Mouse (Mus musculus): Measurements from ENCODE around the gene Skint9. TPM values are rescaled to one million over a fixed set of nuclear protein-coding genes. Genes with fewer than 3 reads are reported as not detected.
"Not testable (repeated sequence)": the region's sequence is repeated elsewhere in the genome, so short reads cannot be mapped to it uniquely, and the experiment has no call there.

Gene Skint9
- not detected in 2 replicates for polyA plus RNA-seq (2011; ENCODE audit: insufficient read depth, insufficient read length, low replicate concordance, missing spikeins)

DNA sequence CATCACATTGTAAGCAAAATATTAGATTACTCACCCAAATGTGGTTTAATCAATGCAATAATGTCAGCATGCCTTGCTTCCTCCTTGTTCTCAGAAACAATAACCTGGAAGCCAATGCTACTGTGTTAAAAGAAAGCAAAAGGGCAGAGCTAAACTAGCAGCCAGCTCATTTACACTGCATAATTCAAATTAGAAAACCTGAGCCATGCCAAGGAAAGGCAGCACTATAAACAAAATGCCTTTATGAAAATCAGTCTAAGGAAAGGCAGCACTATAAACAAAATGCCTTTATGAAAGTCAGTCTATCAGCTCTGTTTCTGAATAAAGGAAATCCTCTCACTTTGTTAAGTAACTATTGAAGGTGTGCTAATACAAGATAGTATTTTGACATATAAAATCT lies at the start of gene Skint9:
Gene Skint9, minus strand, starts transcription at position 101 of the 400 bp plus-strand sequence.
- no peak within 1 kb of the TSS for H3K27ac ChIP-seq (ENCODE audit: control insufficient read depth, insufficient read depth, low read depth, low read length, poor library complexity)
- H3K4me1 ChIP-seq (ENCODE audit: control insufficient read depth, insufficient read depth, low read length) = no peaks in the 10 kb centered on the region
- H3K4me3 ChIP-seq (replicated peaks; ENCODE audit: control insufficient read depth, low read depth, low read length) = no peak within 1 kb of the TSS
- TF ChIP-seq POLR2A (IDR thresholded peaks at IDR 0.05; ENCODE audit: borderline replicate concordance, control insufficient read depth, low read depth, low read length) (no peak), CTCF (IDR thresholded peaks at IDR 0.05; ENCODE audit: control insufficient read depth, insufficient read depth, low read length) (no peak)

- no peaks in the 10 kb centered on the region for H3K4me1 ChIP-seq (ENCODE audit: control insufficient read depth, insufficient read depth, low read length)
- no peak overlapping the region for H3K4me3 ChIP-seq (replicated peaks; ENCODE audit: control insufficient read depth, low read depth, low read length)
- WGBS = 61% methylated on average over 1 of the region's 1 CpGs
- no peak overlapping the region for H3K27ac ChIP-seq (ENCODE audit: control insufficient read depth, insufficient read depth, low read depth, low read length, poor library complexity)
- TF ChIP-seq POLR2A (IDR thresholded peaks at IDR 0.05; ENCODE audit: borderline replicate concordance, control insufficient read depth, low read depth, low read length) = no peak
Observed at GRCm38 (mm10) chr4:112432685-112433084, 1.1 kb downstream of the Skint9 start.

- Histone ChIP-seq H3K4me1 (ENCODE audit: control insufficient read depth, insufficient read depth, low read length) (no peaks in the 10 kb centered on the region), H3K27ac (ENCODE audit: control insufficient read depth, insufficient read depth, low read depth, low read length, poor library complexity) (no peak overlapping the region), H3K4me3 (replicated peaks; ENCODE audit: control insufficient read depth, low read depth, low read length) (no peak overlapping the region)
- TF ChIP-seq POLR2A (IDR thresholded peaks at IDR 0.05; ENCODE audit: borderline replicate concordance, control insufficient read depth, low read depth, low read length) (no peak), CTCF (IDR thresholded peaks at IDR 0.05; ENCODE audit: control insufficient read depth, insufficient read depth, low read length) (no peak)
Observed at GRCm38 (mm10) chr4:112432223-112432622, 1.6 kb downstream of the Skint9 start.

- H3K4me3 ChIP-seq (replicated peaks; ENCODE audit: control insufficient read depth, low read depth, low read length); H3K4me1 ChIP-seq (ENCODE audit: control insufficient read depth, insufficient read depth, low read length); H3K27ac ChIP-seq (ENCODE audit: control insufficient read depth, insufficient read depth, low read depth, low read length, poor library complexity): not testable (repeated sequence)
- 87% methylated on average over 17 of the region's 17 CpGs for WGBS
Observed at GRCm38 (mm10) chr4:112349111-112349510, 84.7 kb downstream of the Skint9 start.

Other genes starting within 250 kb of the Skint9 start
- 1.5 TPM in 1 of 2 replicates, not detected in the other for gene Skint3, start 201.7 kb downstream of the Skint9 start, polyA plus RNA-seq (2011; ENCODE audit: insufficient read depth, insufficient read length, low replicate concordance, missing spikeins)
- not detected in 2 replicates for gene Skint2, start 123.2 kb upstream of the Skint9 start, polyA plus RNA-seq (2011; ENCODE audit: insufficient read depth, insufficient read length, low replicate concordance, missing spikeins)